8 mouse cellular contexts compared by ENCODE assay signal in genomic region chr6:146685781-146686308, GRCm38 (mm10). TPM values are rescaled to one million over a fixed set of nuclear protein-coding genes. Genes with fewer than 3 reads are reported as not detected.
A peak's percentile ranks its signal among the peaks of the same experiment; 100 is the strongest.
DNase-seq lines count a peak whose midpoint lies in the region; ATAC-seq and TF ChIP-seq lines count a peak whose summit lies in the region.
"Had no signal": no experiment of that assay in that cellular context is flagged by ENCODE, and none has a peak within 500 bp of the region (broad histone marks: within the 10 kb centered on the region; RNA-seq: fewer than 3 reads in every experiment).

No protein-coding gene starts in this region.

- peak overlapping the region; percentile 98 for H3K27ac ChIP-seq in heart, embryonic 12.5 days (ENCODE audit: poor library complexity, severe bottlenecking)
- H3K27ac ChIP-seq in liver, postnatal 0 days (ENCODE audit: low read depth), result no peak overlapping the region
- no peak overlapping the region for H3K27ac ChIP-seq in stomach, embryonic 14.5 days (ENCODE audit: low read length)
- H3K27ac ChIP-seq in forebrain, embryonic 13.5 days, result no peak overlapping the region
- H3K27ac ChIP-seq: limb, embryonic 15.5 days had no signal

- no peak overlapping the region for H3K4me3 ChIP-seq in heart, embryonic 12.5 days
- no peak overlapping the region for H3K4me3 ChIP-seq in liver, postnatal 0 days (ENCODE audit: low read depth, low read length)
- H3K4me3 ChIP-seq in stomach, embryonic 14.5 days (ENCODE audit: low read depth, low read length), result no peak overlapping the region
- no peak overlapping the region for H3K4me3 ChIP-seq in forebrain, embryonic 13.5 days
- H3K4me3 ChIP-seq: limb, embryonic 15.5 days had no signal

- H3K9me3 ChIP-seq in heart, embryonic 12.5 days (replicated peaks), result peaks cover 13% of the 10 kb centered on the region; the same call in 1 of the 2 replicates
- no peaks in the 10 kb centered on the region for H3K9me3 ChIP-seq in liver, postnatal 0 days (ENCODE audit: low read length)
- no peaks in the 10 kb centered on the region for H3K9me3 ChIP-seq in stomach, embryonic 14.5 days (ENCODE audit: control insufficient read depth, low read depth, low read length)
- H3K9me3 ChIP-seq in forebrain, embryonic 13.5 days (replicated peaks), result no peaks in the 10 kb centered on the region
- H3K9me3 ChIP-seq: limb, embryonic 15.5 days had no signal

- H3K36me3 ChIP-seq in heart, embryonic 12.5 days, result no peaks in the 10 kb centered on the region
- no peaks in the 10 kb centered on the region for H3K36me3 ChIP-seq in liver, postnatal 0 days (replicated peaks; ENCODE audit: insufficient read depth, low read length)
- no peaks in the 10 kb centered on the region for H3K36me3 ChIP-seq in stomach, embryonic 14.5 days (ENCODE audit: control insufficient read depth, insufficient read depth, low read length)
- no peaks in the 10 kb centered on the region for H3K36me3 ChIP-seq in forebrain, embryonic 13.5 days (ENCODE audit: poor library complexity, severe bottlenecking)
- H3K36me3 ChIP-seq: limb, embryonic 15.5 days had no signal

- peak; percentile 87 for ATAC-seq in heart, embryonic 12.5 days (ENCODE audit: insufficient number of reproducible peaks, low FRiP score)
- peak; percentile 64 for ATAC-seq in liver, postnatal 0 days
- peak; percentile 82 for ATAC-seq in stomach, embryonic 14.5 days (ENCODE audit: insufficient number of reproducible peaks, insufficient read depth, low FRiP score, low read depth)
- no peak for ATAC-seq in forebrain, embryonic 13.5 days

- TF ChIP-seq CTCF in liver, postnatal 0 days (IDR thresholded peaks at IDR 0.05; ENCODE audit: low read depth), result peak; percentile 48

- 17% methylated on average over 17 of the region's 17 CpGs for WGBS in heart, embryonic 12.5 days
- 55% methylated on average over 17 of the region's 17 CpGs for WGBS in liver, postnatal 0 days (ENCODE audit: insufficient replicate concordance)
- WGBS in stomach, embryonic 14.5 days, result 65% methylated on average over 17 of the region's 17 CpGs
- 79% methylated on average over 17 of the region's 17 CpGs for WGBS in forebrain, embryonic 13.5 days

- peak; percentile 8 to 45 for DNase-seq in spleen, adult 18-20 months
- no peak for DNase-seq in spleen, adult 12 weeks (ENCODE audit: low spot score)
- DNase-seq in adrenal gland, postnatal 25 days, result peak; percentile 51
- peak; percentile 40 for DNase-seq in liver, postnatal 0 days

- H3K27me3 ChIP-seq in heart, embryonic 12.5 days (replicated peaks), result no peaks in the 10 kb centered on the region
- H3K27me3 ChIP-seq in liver, postnatal 0 days (ENCODE audit: insufficient read depth, low read length), result no peaks in the 10 kb centered on the region
- no peaks in the 10 kb centered on the region for H3K27me3 ChIP-seq in stomach, embryonic 14.5 days (ENCODE audit: control insufficient read depth, insufficient read depth, low read length)
- H3K27me3 ChIP-seq in forebrain, embryonic 13.5 days, result no peaks in the 10 kb centered on the region
- H3K27me3 ChIP-seq: limb, embryonic 15.5 days had no signal

- no peak for TF ChIP-seq EP300 in liver, postnatal 0 days (IDR thresholded peaks at IDR 0.05; ENCODE audit: low read depth)

- H3K9ac ChIP-seq in heart, embryonic 12.5 days, result no peak overlapping the region
- H3K9ac ChIP-seq in liver, postnatal 0 days (replicated peaks), result no peak overlapping the region
- no peak overlapping the region for H3K9ac ChIP-seq in stomach, embryonic 14.5 days (replicated peaks; ENCODE audit: low read depth, low read length)
- H3K9ac ChIP-seq in forebrain, embryonic 13.5 days, result no peak overlapping the region
- H3K9ac ChIP-seq: limb, embryonic 15.5 days had no signal

- H3K4me1 ChIP-seq in heart, embryonic 12.5 days (replicated peaks), result peaks cover 35% of the 10 kb centered on the region
- no peaks in the 10 kb centered on the region for H3K4me1 ChIP-seq in liver, postnatal 0 days (ENCODE audit: insufficient read depth)
- H3K4me1 ChIP-seq in stomach, embryonic 14.5 days (ENCODE audit: control insufficient read depth, insufficient read depth, low read length), result no peaks in the 10 kb centered on the region
- H3K4me1 ChIP-seq in forebrain, embryonic 13.5 days, result no peaks in the 10 kb centered on the region
- H3K4me1 ChIP-seq: limb, embryonic 15.5 days had no signal

- peak overlapping the region; percentile 19; the same call in 1 of the 2 replicates for H3K4me2 ChIP-seq in heart, embryonic 12.5 days
- H3K4me2 ChIP-seq in liver, postnatal 0 days (ENCODE audit: low read depth, low read length), result no peak overlapping the region
- no peak overlapping the region for H3K4me2 ChIP-seq in stomach, embryonic 14.5 days (replicated peaks; ENCODE audit: low read depth, low read length)
- H3K4me2 ChIP-seq in forebrain, embryonic 13.5 days, result no peak overlapping the region
- H3K4me2 ChIP-seq: limb, embryonic 15.5 days had no signal

RNA-seq across cellular contexts. Expression of gene Stk38l, which starts 39.0 kb away (rescaled TPM):
- 20.8 and 26.9 TPM in 2 replicates for total RNA-seq in adrenal gland, postnatal 25 days (2021)
- polyA plus RNA-seq in heart, embryonic 12.5 days (2016; fragmentation: Nextera tagmentation; extraction: Ambion mirVana), result 50.6 and 52.7 TPM in 2 replicates
- 4.0 and 4.5 TPM in 2 replicates for polyA plus RNA-seq in liver, postnatal 0 days (2015; fragmentation: Nextera tagmentation; extraction: Ambion mirVana)
- polyA plus RNA-seq in stomach, embryonic 14.5 days (2014; fragmentation: Nextera tagmentation; extraction: Ambion mirVana), result 25.0 and 27.6 TPM in 2 replicates
- polyA plus RNA-seq in forebrain, embryonic 13.5 days (2015; fragmentation: Nextera tagmentation; extraction: Ambion mirVana), result 14.7 and 15.3 TPM in 2 replicates

RNA-seq across cellular contexts. Expression of gene Tm7sf3, which starts 43.2 kb away (rescaled TPM):
- 38.1 and 53.9 TPM in 2 replicates for total RNA-seq in adrenal gland, postnatal 25 days (2021)
- 49.4 and 51.7 TPM in 2 replicates for polyA plus RNA-seq in heart, embryonic 12.5 days (2016; fragmentation: Nextera tagmentation; extraction: Ambion mirVana)
- polyA plus RNA-seq in liver, postnatal 0 days (2015; fragmentation: Nextera tagmentation; extraction: Ambion mirVana), result 19.7 and 21.2 TPM in 2 replicates
- polyA plus RNA-seq in stomach, embryonic 14.5 days (2014; fragmentation: Nextera tagmentation; extraction: Ambion mirVana), result 31.7 and 34.2 TPM in 2 replicates
- polyA plus RNA-seq in forebrain, embryonic 13.5 days (2015; fragmentation: Nextera tagmentation; extraction: Ambion mirVana), result 21.7 and 27.1 TPM in 2 replicates

RNA-seq across cellular contexts. Expression of gene Med21, which starts 43.5 kb away (rescaled TPM):
- 70.3 and 72.0 TPM in 2 replicates for total RNA-seq in adrenal gland, postnatal 25 days (2021)
- 130 and 136 TPM in 2 replicates for polyA plus RNA-seq in heart, embryonic 12.5 days (2016; fragmentation: Nextera tagmentation; extraction: Ambion mirVana)
- polyA plus RNA-seq in liver, postnatal 0 days (2015; fragmentation: Nextera tagmentation; extraction: Ambion mirVana), result 52.2 and 53.8 TPM in 2 replicates
- 137 and 146 TPM in 2 replicates for polyA plus RNA-seq in stomach, embryonic 14.5 days (2014; fragmentation: Nextera tagmentation; extraction: Ambion mirVana)
- 134 and 136 TPM in 2 replicates for polyA plus RNA-seq in forebrain, embryonic 13.5 days (2015; fragmentation: Nextera tagmentation; extraction: Ambion mirVana)
